Comparison of ENCODE assay signal across 9 mouse cellular contexts in genomic region chr17:24676187-24676586, GRCm38 (mm10). TPM values are rescaled to one million over a fixed set of nuclear protein-coding genes. Genes with fewer than 3 reads are reported as not detected.
DNase-seq lines count a peak whose midpoint lies in the region; ATAC-seq lines count a peak whose summit lies in the region.
"Had no signal": no experiment of that assay in that cellular context is flagged by ENCODE, and none has a peak within 500 bp of the region (broad histone marks: within the 10 kb centered on the region; RNA-seq: fewer than 3 reads in every experiment).

No protein-coding gene starts in this region.

- peaks cover 31% of the 10 kb centered on the region for H3K4me1 ChIP-seq in liver, embryonic 11.5 days (replicated peaks; ENCODE audit: control insufficient read depth, insufficient read depth, low read length)

- no peaks in the 10 kb centered on the region for H3K27me3 ChIP-seq in liver, embryonic 11.5 days (replicated peaks; ENCODE audit: control insufficient read depth, insufficient read depth, low read length)
- H3K27me3 ChIP-seq: hindbrain, embryonic 15.5 days had no signal

- no peaks in the 10 kb centered on the region for H3K9me3 ChIP-seq in liver, embryonic 11.5 days (ENCODE audit: control insufficient read depth, low read length)
- H3K9me3 ChIP-seq: hindbrain, embryonic 15.5 days had no signal

- peak; percentile 78 for DNase-seq in adrenal gland, postnatal 10 days
- DNase-seq in adrenal gland, adult 2 months: no peak
- peak; percentile 35 for DNase-seq in ovary, postnatal 36 days (ENCODE audit: low spot score)
- no peak for DNase-seq in ovary, postnatal 14 days (ENCODE audit: low spot score)
- DNase-seq in embryo, embryonic 10.5 days (ENCODE audit: low spot score): peak; percentile 84
- peak; percentile 87 for DNase-seq in heart, postnatal 4 days
- DNase-seq in liver, embryonic 11.5 days (ENCODE audit: low spot score): no peak
- DNase-seq in right cerebral cortex, postnatal 14 days: peak; percentile 73

- peaks cover 40% of the 10 kb centered on the region for H3K36me3 ChIP-seq in liver, embryonic 11.5 days (ENCODE audit: control insufficient read depth, insufficient read depth, low read length)

- peak; percentile 27; the same call in 1 of the 2 replicates for ATAC-seq in liver, embryonic 11.5 days (replicated peaks; ENCODE audit: low FRiP score)

- 75% methylated on average over 2 of the region's 2 CpGs for WGBS in liver, embryonic 11.5 days

- H3K9ac ChIP-seq in liver, embryonic 11.5 days (ENCODE audit: low read depth, low read length): no peak overlapping the region
- H3K9ac ChIP-seq: hindbrain, embryonic 15.5 days had no signal

- H3K4me3 ChIP-seq in liver, embryonic 11.5 days (ENCODE audit: low read depth, low read length): no peak overlapping the region
- H3K4me3 ChIP-seq: hindbrain, embryonic 15.5 days had no signal

- H3K27ac ChIP-seq in liver, embryonic 11.5 days (ENCODE audit: low read depth, low read length): no peak overlapping the region
- H3K27ac ChIP-seq: hindbrain, embryonic 15.5 days had no signal

- H3K4me2 ChIP-seq in liver, embryonic 11.5 days: no peak overlapping the region
- H3K4me2 ChIP-seq: hindbrain, embryonic 15.5 days had no signal

RNA-seq across cellular contexts. Expression of gene Zfp598, which starts 6.7 kb away (rescaled TPM):
- total RNA-seq in adrenal gland, postnatal 10 days (2021): 10 to 100 TPM; 38.9 to 42.2 TPM
- 10 to 100 TPM; 40.8 to 51.3 TPM for total RNA-seq in adrenal gland, adult 2 months (2021)
- 86.0 and 99.0 TPM in 2 replicates for polyA plus RNA-seq in adrenal gland, adult 2 months (2012; rRNA removed)
- total RNA-seq in heart, postnatal 4 days (2021): 10 to 100 TPM; 26.0 to 26.6 TPM
- polyA plus RNA-seq in liver, embryonic 11.5 days (2014; fragmentation: Nextera tagmentation; extraction: Ambion mirVana): 37.4 and 38.3 TPM in 2 replicates

RNA-seq across cellular contexts. Expression of gene Syngr3, which starts 13.6 kb away (rescaled TPM):
- total RNA-seq in adrenal gland, postnatal 10 days (2021): 10 to 100 TPM in 1 of 2 experiments, 1 to 10 TPM in 1; 5.8 to 11.7 TPM
- 1 to 10 TPM; 2.0 to 2.4 TPM for total RNA-seq in adrenal gland, adult 2 months (2021)
- polyA plus RNA-seq in adrenal gland, adult 2 months (2012; rRNA removed): 2.1 and 5.3 TPM in 2 replicates
- under 1 TPM; 0.14 to 0.27 TPM for total RNA-seq in heart, postnatal 4 days (2021)
- 0.26 and 0.49 TPM in 2 replicates for polyA plus RNA-seq in liver, embryonic 11.5 days (2014; fragmentation: Nextera tagmentation; extraction: Ambion mirVana)

RNA-seq across cellular contexts. Expression of gene Npw, which starts 17.9 kb away (rescaled TPM):
- total RNA-seq in adrenal gland, postnatal 10 days (2021): not detected
- not detected for total RNA-seq in adrenal gland, adult 2 months (2021)
- 0.60 and 2.4 TPM in 2 replicates for polyA plus RNA-seq in adrenal gland, adult 2 months (2012; rRNA removed)
- not detected for total RNA-seq in heart, postnatal 4 days (2021)
- 0.31 and 0.47 TPM in 2 replicates for polyA plus RNA-seq in liver, embryonic 11.5 days (2014; fragmentation: Nextera tagmentation; extraction: Ambion mirVana)

RNA-seq across cellular contexts. Expression of gene Gfer, which starts 19.8 kb away (rescaled TPM):
- 10 to 100 TPM; 36.0 to 36.8 TPM for total RNA-seq in adrenal gland, postnatal 10 days (2021)
- 10 to 100 TPM; 37.7 to 41.6 TPM for total RNA-seq in adrenal gland, adult 2 months (2021)
- polyA plus RNA-seq in adrenal gland, adult 2 months (2012; rRNA removed): 40.7 and 43.1 TPM in 2 replicates
- total RNA-seq in heart, postnatal 4 days (2021): 10 to 100 TPM; 23.3 to 25.6 TPM
- polyA plus RNA-seq in liver, embryonic 11.5 days (2014; fragmentation: Nextera tagmentation; extraction: Ambion mirVana): 64.2 and 74.7 TPM in 2 replicates

RNA-seq across cellular contexts. Expression of gene Noxo1, which starts 19.8 kb away (rescaled TPM):
- 1 to 10 TPM; 4.3 to 6.6 TPM for total RNA-seq in adrenal gland, postnatal 10 days (2021)
- total RNA-seq in adrenal gland, adult 2 months (2021): 1 to 10 TPM; 2.8 to 6.4 TPM
- polyA plus RNA-seq in adrenal gland, adult 2 months (2012; rRNA removed): 4.9 and 9.4 TPM in 2 replicates
- 1 to 10 TPM; 1.9 to 2.1 TPM for total RNA-seq in heart, postnatal 4 days (2021)
- 0.56 and 0.58 TPM in 2 replicates for polyA plus RNA-seq in liver, embryonic 11.5 days (2014; fragmentation: Nextera tagmentation; extraction: Ambion mirVana)

Comparison
In these comparisons a context has a peak if more than half of its experiments do, and no peak if none do; other contexts are left out.
1. DNase-seq: peak in adrenal gland, postnatal 10 days (single experiment), ovary, postnatal 36 days (single experiment), embryo, embryonic 10.5 days (single experiment), heart, postnatal 4 days (single experiment) and right cerebral cortex, postnatal 14 days (single experiment); none in adrenal gland, adult 2 months (single experiment), ovary, postnatal 14 days (single experiment) and liver, embryonic 11.5 days (single experiment).